Mouse (Mus musculus) heart, embryonic 12.5 days (tissue): ENCODE measurements around the gene Aspscr1. TPM values are rescaled to one million over a fixed set of nuclear protein-coding genes. Genes with fewer than 3 reads are reported as not detected.

ENCODE experiments used
- ATAC-seq: fragments of 200-750 bp; cut with Nextera tagmentation; 2 replicates; pipeline ENCODE4 v1.8.0; 2017; ENCODE audit warnings: moderate TSS enrichment, moderate library complexity; ENCODE audit not compliant: insufficient number of reproducible peaks, low FRiP score
- H3K27ac ChIP-seq: fragments of 300-500 bp; sonication (generic); 2 replicates; pipeline ENCODE4 v1.5.1; 2016; ENCODE audit warnings: mild to moderate bottlenecking, moderate library complexity; ENCODE audit not compliant: poor library complexity, severe bottlenecking
- H3K27me3 ChIP-seq: fragments of 300-500 bp; sonication (generic); replicated peaks from 2 replicates; pipeline ENCODE4 v1.6.1; 2016; ENCODE audit warnings: mild to moderate bottlenecking, moderate library complexity
- H3K36me3 ChIP-seq: fragments of 300-500 bp; sonication (generic); 2 replicates; pipeline ENCODE4 v1.6.1; 2016; ENCODE audit warnings: mild to moderate bottlenecking, moderate library complexity
- H3K4me1 ChIP-seq: fragments of 300-500 bp; sonication (generic); replicated peaks from 2 replicates; pipeline ENCODE4 v1.6.1; 2016; ENCODE audit warnings: mild to moderate bottlenecking
- H3K4me2 ChIP-seq: fragments of 300-500 bp; sonication (generic); 2 replicates; pipeline ENCODE4 v1.6.1; 2016; ENCODE audit warnings: mild to moderate bottlenecking, moderate library complexity
- H3K4me3 ChIP-seq: fragments of 300-500 bp; sonication (generic); 2 replicates; pipeline ENCODE4 v1.5.1; 2016; ENCODE audit warnings: mild to moderate bottlenecking
- H3K9ac ChIP-seq: fragments of 300-500 bp; sonication (generic); 2 replicates; pipeline ENCODE4 v1.6.1; 2016; ENCODE audit warnings: mild to moderate bottlenecking, moderate library complexity
- H3K9me3 ChIP-seq: fragments of 300-500 bp; sonication (generic); replicated peaks from 2 replicates; pipeline ENCODE4 v1.6.1; 2016; ENCODE audit warnings: mild to moderate bottlenecking, moderate library complexity
- WGBS: fragments of 180-500 bp; shearing (Covaris S2); methylation state at CpG from one replicate; pipeline ENCODE4 v1.1.7; 2016; 5-methylcytosine and 5-hydroxymethylcytosine counted together
- microRNA-seq: library from miRNA; unstranded; fragments of <30 nt; microRNA quantifications from one replicate; pipeline ENCODE4, GENCODE M21; 2017
- polyA plus RNA-seq: library from polyadenylated mRNA; unstranded; fragments of >200 nt; fragmentation: Nextera tagmentation; extraction: Ambion mirVana; gene quantifications from 2 replicates; pipeline ENCODE4 v1.2.1, GENCODE M21; 2016

Aspscr1 gene
- polyA plus RNA-seq, 1 experiment from 2014 or later: 103 TPM

DNA sequence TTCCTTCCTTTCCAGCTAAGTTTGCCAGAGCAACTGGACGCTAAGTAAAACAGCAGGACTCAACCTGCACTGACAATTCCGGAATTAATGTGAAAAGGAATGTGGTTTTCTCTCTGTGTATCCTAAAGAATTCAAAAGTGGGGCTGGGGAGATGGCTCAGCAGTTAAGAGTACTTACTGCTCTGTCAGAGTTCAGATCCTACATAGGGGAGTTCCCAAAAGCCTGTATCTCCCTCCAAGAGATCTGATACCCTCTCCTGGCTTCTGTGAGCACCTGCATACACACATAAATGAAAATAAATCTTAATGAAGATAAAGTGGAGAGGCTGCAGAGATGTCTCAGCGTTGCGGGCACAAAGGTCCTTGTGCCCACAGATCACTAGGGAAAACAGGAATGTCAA, 78.8 kb downstream of the Aspscr1 start:
- Histone ChIP-seq H3K9ac (no peak overlapping the region), H3K4me1 (no peaks in the 10 kb centered on the region), H3K4me3 (no peak overlapping the region), H3K27me3 (peaks cover 13% of the 10 kb centered on the region; the same call in 1 of the 2 replicates), H3K36me3 (no peaks in the 10 kb centered on the region), H3K27ac (no peak overlapping the region), H3K4me2 (no peak overlapping the region), H3K9me3 (peaks cover 2% of the 10 kb centered on the region; the same call in 1 of the 2 replicates)
- 61% methylated on average over 4 of the region's 4 CpGs for WGBS
- ATAC-seq: no peak

Small RNA genes within 50 kb of the gene (microRNA-seq; reads per million reads assigned to microRNA genes)
- gene Mir6936: 0.94 reads per million

Other genes starting within 250 kb of the Aspscr1 start
- 43.2 and 45.2 TPM in 2 replicates for gene Nploc4, start 235.3 kb upstream of the Aspscr1 start, polyA plus RNA-seq
- not detected in 2 replicates for gene Tspan10, start 230.3 kb upstream of the Aspscr1 start, polyA plus RNA-seq
- gene Pde6g, start 219.5 kb upstream of the Aspscr1 start, polyA plus RNA-seq: 0.10 and 0.13 TPM in 2 replicates
- 14.9 and 15.2 TPM in 2 replicates for gene Oxld1, start 214.9 kb upstream of the Aspscr1 start, polyA plus RNA-seq
- 24.1 and 24.7 TPM in 2 replicates for gene Ccdc137, start 214.9 kb upstream of the Aspscr1 start, polyA plus RNA-seq
- gene Arl16, start 205.4 kb upstream of the Aspscr1 start, polyA plus RNA-seq: 35.9 and 41.6 TPM in 2 replicates
- 208 and 219 TPM in 2 replicates for gene Mrpl12, start 188.4 kb upstream of the Aspscr1 start, polyA plus RNA-seq
- 44.2 and 46.2 TPM in 2 replicates for gene Slc25a10, start 181.1 kb upstream of the Aspscr1 start, polyA plus RNA-seq
- gene Gcgr, start 142.3 kb upstream of the Aspscr1 start, polyA plus RNA-seq: 1.2 and 1.4 TPM in 2 replicates
- 126 and 130 TPM in 2 replicates for gene Mcrip1, start 123.2 kb upstream of the Aspscr1 start, polyA plus RNA-seq
- not detected in 2 replicates for gene Ppp1r27, start 121.8 kb upstream of the Aspscr1 start, polyA plus RNA-seq
- gene P4hb, start 99.7 kb upstream of the Aspscr1 start, polyA plus RNA-seq: 478 and 480 TPM in 2 replicates
- 422 and 442 TPM in 2 replicates for gene Arhgdia, start 91.3 kb upstream of the Aspscr1 start, polyA plus RNA-seq
- 356 and 361 TPM in 2 replicates for gene Alyref, start 74.6 kb upstream of the Aspscr1 start, polyA plus RNA-seq
- 174 and 175 TPM in 2 replicates for gene Anapc11, start 74.6 kb upstream of the Aspscr1 start, polyA plus RNA-seq
- 13.6 and 20.3 TPM in 2 replicates for gene Npb, start 64.5 kb upstream of the Aspscr1 start, polyA plus RNA-seq
- 82.1 and 82.9 TPM in 2 replicates for gene Pcyt2, start 55.0 kb upstream of the Aspscr1 start, polyA plus RNA-seq
- 20.1 and 20.4 TPM in 2 replicates for gene Sirt7, start 47.7 kb upstream of the Aspscr1 start, polyA plus RNA-seq
- 27.9 and 31.5 TPM in 2 replicates for gene Mafg, start 39.4 kb upstream of the Aspscr1 start, polyA plus RNA-seq
- gene Pycr1, start 29.2 kb upstream of the Aspscr1 start, polyA plus RNA-seq: 23.1 and 23.9 TPM in 2 replicates
- gene Myadml2, start 24.8 kb upstream of the Aspscr1 start, polyA plus RNA-seq: 9.8 and 10.9 TPM in 2 replicates
- 4.7 and 5.2 TPM in 2 replicates for gene Notum, start 11.8 kb upstream of the Aspscr1 start, polyA plus RNA-seq
- gene Cenpx, start 40.8 kb downstream of the Aspscr1 start, polyA plus RNA-seq: 117 and 119 TPM in 2 replicates
- 35.2 and 37.0 TPM in 2 replicates for gene Lrrc45, start 41.0 kb downstream of the Aspscr1 start, polyA plus RNA-seq
- gene Rac3, start 48.5 kb downstream of the Aspscr1 start, polyA plus RNA-seq: 7.6 and 8.4 TPM in 2 replicates
- gene Dcxr, start 54.3 kb downstream of the Aspscr1 start, polyA plus RNA-seq: 4.3 and 5.4 TPM in 2 replicates
- gene Cbr2, start 59.1 kb downstream of the Aspscr1 start, polyA plus RNA-seq: 1.1 and 1.9 TPM in 2 replicates
- gene Hmga1b, start 89.8 kb downstream of the Aspscr1 start, polyA plus RNA-seq: 3.5 and 5.3 TPM in 2 replicates
- 23.2 and 24.9 TPM in 2 replicates for gene Rfng, start 111.2 kb downstream of the Aspscr1 start, polyA plus RNA-seq
- gene Gps1, start 111.3 kb downstream of the Aspscr1 start, polyA plus RNA-seq: 139 and 140 TPM in 2 replicates
- 48.0 and 48.3 TPM in 2 replicates for gene Dus1l, start 123.4 kb downstream of the Aspscr1 start, polyA plus RNA-seq
- gene Fasn, start 151.6 kb downstream of the Aspscr1 start, polyA plus RNA-seq: 45.1 and 47.5 TPM in 2 replicates